In genomic region chr5:104396286-104396685, GRCm38 (mm10) we compare ENCODE assay signal across 29 mouse cellular contexts. TPM values are rescaled to one million over a fixed set of nuclear protein-coding genes. Genes with fewer than 3 reads are reported as not detected.
A peak's percentile ranks its signal among the peaks of the same experiment; 100 is the strongest.
DNase-seq lines count a peak whose midpoint lies in the region; ATAC-seq and TF ChIP-seq lines count a peak whose summit lies in the region.
"Had no signal": no experiment of that assay in that cellular context is flagged by ENCODE, and none has a peak within 500 bp of the region (broad histone marks: within the 10 kb centered on the region; RNA-seq: fewer than 3 reads in every experiment).

No protein-coding gene starts in this region.

- CTCF ChIA-PET in Patski (lab: Charles Lee) = interaction anchor here (0.7 to 3.3 kb wide), 19 partner anchors 8 to 55 kb away, joined by 3 to 20 read pairs (median 5); partner anchors contain the start of gene Spp1

- H3K4me3 ChIP-seq in cerebellum, adult 2 months (replicated peaks; ENCODE audit: insufficient read depth, low read depth, low read length) = no peak overlapping the region
- H3K4me3 ChIP-seq: embryonic facial prominence, embryonic 10.5 days; embryonic facial prominence, embryonic 15.5 days; forebrain, embryonic 12.5 days; hindbrain, embryonic 10.5 days; left cerebral cortex, adult 2 months; limb, embryonic 13.5 days; lung, embryonic 15.5 days; midbrain, embryonic 13.5 days; neural tube, embryonic 12.5 days had no signal

- no peak for TF ChIP-seq POLR2A in cerebellum, adult 2 months (IDR thresholded peaks at IDR 0.05; ENCODE audit: borderline replicate concordance, insufficient read depth, low read length)

- peak; percentile 65 for ATAC-seq in Patski
- peak; percentile 86 for ATAC-seq in megakaryocyte, adult 5-6 weeks (ENCODE audit: poor library complexity, severe bottlenecking)
- ATAC-seq: forebrain, postnatal 0 days; hindbrain, postnatal 0 days; intestine, embryonic 16.5 days; midbrain, embryonic 13.5 days had no signal

- 62% methylated on average over 6 of the region's 6 CpGs for WGBS in cerebellum, adult 2 months

- POLR2A ChIA-PET in Patski (lab: Charles Lee) = interaction anchor here (0.7 to 4.0 kb wide), 5 partner anchors 11 to 43 kb away, joined by 3 to 27 read pairs (median 4); partner anchors contain the start of gene Spp1

- H3K27ac ChIP-seq in cerebellum, adult 2 months (ENCODE audit: insufficient read depth, low read length) = no peak overlapping the region
- H3K27ac ChIP-seq: embryonic facial prominence, embryonic 10.5 days; embryonic facial prominence, embryonic 15.5 days; forebrain, embryonic 12.5 days; hindbrain, embryonic 10.5 days; hindbrain, postnatal 0 days; left cerebral cortex, adult 2 months; limb, embryonic 13.5 days; lung, embryonic 15.5 days; midbrain, embryonic 13.5 days; neural tube, embryonic 12.5 days; stomach, postnatal 0 days had no signal

- no peaks in the 10 kb centered on the region for H3K27me3 ChIP-seq in Patski
- H3K27me3 ChIP-seq in cerebellum, adult 2 months (ENCODE audit: control insufficient read depth, insufficient read depth, low read length) = no peaks in the 10 kb centered on the region
- H3K27me3 ChIP-seq: embryonic facial prominence, embryonic 15.5 days; forebrain, embryonic 12.5 days; limb, embryonic 13.5 days; lung, embryonic 15.5 days; midbrain, embryonic 13.5 days; neural tube, embryonic 12.5 days had no signal

- H3K4me1 ChIP-seq in cerebellum, adult 2 months (ENCODE audit: control insufficient read depth, insufficient read depth, low read length) = no peaks in the 10 kb centered on the region
- H3K4me1 ChIP-seq: forebrain, embryonic 12.5 days; midbrain, embryonic 13.5 days had no signal

- DNase-seq in 3134 (ENCODE audit: extremely low read depth, insufficient read length, low spot score) (peak; percentile 56), 416B (ENCODE audit: low read depth) (peak; percentile 63), Patski (ENCODE audit: low read depth, low spot score) (no peak)
- no peak for DNase-seq in neural tube, embryonic 10.5 days (ENCODE audit: extremely low spot score, low spot score)
- no peak for DNase-seq in cerebellum, adult 2 months
- DNase-seq in ovary, postnatal 14 days (ENCODE audit: low spot score) = no peak
- DNase-seq: adrenal gland, postnatal 25 days; cerebellum, adult 18-20 months; cerebellum, postnatal 14 days; forebrain, postnatal 0 days; heart, postnatal 14 days; kidney, adult 9 months; kidney, postnatal 14 days; right cerebral cortex, postnatal 4 days; thymus, adult 18-20 months; thymus, postnatal 25 days had no signal

- TF ChIP-seq CTCF in Patski (IDR thresholded peaks at IDR 0.05) = peak; percentile 53
- TF ChIP-seq CTCF in cerebellum, adult 2 months (IDR thresholded peaks at IDR 0.05; ENCODE audit: borderline replicate concordance, insufficient read depth, low read depth, low read length) = no peak

- in situ Hi-C loops in Patski (cut with MboI; ENCODE audit: low pct_unique_long_range_greater_than_20kb) = loop anchor here (10.0 kb wide), 1 partner anchor 51 kb away; no protein-coding TSS in a partner anchor

RNA-seq across cellular contexts. Expression of gene Spp1, which starts 38.6 kb away (rescaled TPM):
- 39,380 TPM for polyA plus RNA-seq in Patski (2021)
- 16.5 and 20.4 TPM in 2 replicates for total RNA-seq in megakaryocyte, adult 5-6 weeks (2015)
- 9.6 and 11.2 TPM in 2 replicates for total RNA-seq in megakaryocyte, adult 5-6 weeks (2017)
- 121 and 154 TPM in 2 replicates for polyA plus RNA-seq in cerebellum, adult 2 months (2012; rRNA removed)

Comparison
In these comparisons a context has a peak if more than half of its experiments do, and no peak if none do; other contexts are left out.
1. DNase-seq: peak in 3134 (single experiment) and 416B (single experiment); none in Patski (single experiment), neural tube, embryonic 10.5 days (single experiment), cerebellum, adult 2 months (0 of 2) and ovary, postnatal 14 days (single experiment).
2. RNA of gene Spp1, which starts 38.6 kb away (polyA plus RNA-seq): 39,380 TPM in Patski (single experiment); 121 to 154 TPM in cerebellum, adult 2 months; every median in the first group is over 100 times any median in the second.